In the genomic region with DNA sequence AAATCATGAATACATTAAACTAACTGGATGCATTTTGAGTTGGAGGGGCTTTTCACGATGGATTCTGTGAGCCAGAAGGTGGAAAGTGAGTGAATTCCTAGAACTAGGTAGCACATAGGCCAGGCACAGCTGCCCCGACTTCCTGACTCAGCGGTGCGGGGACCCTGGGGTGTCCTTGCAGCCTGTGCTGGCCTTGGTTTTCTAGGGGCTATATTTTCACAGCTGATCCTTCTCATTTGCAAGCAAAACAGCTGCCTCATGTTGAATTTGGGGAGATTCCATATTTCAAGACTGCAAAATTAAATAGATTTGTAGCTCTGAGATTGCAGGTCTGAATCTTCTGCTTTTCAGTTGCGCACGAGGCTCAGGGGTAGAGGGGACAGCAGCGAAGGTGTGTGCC, we compare ENCODE assay signal across 9 mouse cellular contexts.
DNase-seq lines count a peak whose midpoint lies in the region; ATAC-seq and TF ChIP-seq lines count a peak whose summit lies in the region.
"Had no signal": no experiment of that assay in that cellular context is flagged by ENCODE, and none has a peak within 500 bp of the region (broad histone marks: within the 10 kb centered on the region; RNA-seq: fewer than 3 reads in every experiment).

No protein-coding gene starts in this region.

- peaks cover 38% of the 10 kb centered on the region for H3K4me1 ChIP-seq in heart, embryonic 13.5 days
- peaks cover 34% of the 10 kb centered on the region for H3K4me1 ChIP-seq in heart, embryonic 12.5 days (replicated peaks)
- peaks cover 27% of the 10 kb centered on the region for H3K4me1 ChIP-seq in bone marrow macrophage, adult 2 months (ENCODE audit: control insufficient read depth, insufficient read depth, low read length)
- peaks cover 51% of the 10 kb centered on the region for H3K4me1 ChIP-seq in embryonic facial prominence, embryonic 15.5 days

- no peak for DNase-seq in layer of hippocampus, adult 2 months (ENCODE audit: low spot score in 2 of 2)
- no peak for DNase-seq in layer of hippocampus, adult 8-10 months (ENCODE audit: low spot score in 2 of 2)
- DNase-seq in left cerebral cortex, adult 8-10 months (ENCODE audit: low spot score in 2 of 2) = no peak
- DNase-seq: cerebellum, adult 9-10 months had no signal

- H3K9me3 ChIP-seq in heart, embryonic 13.5 days = no peaks in the 10 kb centered on the region
- no peaks in the 10 kb centered on the region for H3K9me3 ChIP-seq in heart, embryonic 12.5 days (replicated peaks)
- H3K9me3 ChIP-seq in embryonic facial prominence, embryonic 15.5 days (replicated peaks) = no peaks in the 10 kb centered on the region
- H3K9me3 ChIP-seq: hindbrain, embryonic 15.5 days had no signal

- H3K36me3 ChIP-seq in heart, embryonic 13.5 days = no peaks in the 10 kb centered on the region
- no peaks in the 10 kb centered on the region for H3K36me3 ChIP-seq in heart, embryonic 12.5 days
- no peaks in the 10 kb centered on the region for H3K36me3 ChIP-seq in embryonic facial prominence, embryonic 15.5 days
- H3K36me3 ChIP-seq: hindbrain, embryonic 15.5 days had no signal

- H3K27me3 ChIP-seq in heart, embryonic 13.5 days (replicated peaks) = no peaks in the 10 kb centered on the region
- no peaks in the 10 kb centered on the region for H3K27me3 ChIP-seq in heart, embryonic 12.5 days (replicated peaks)
- H3K27me3 ChIP-seq in embryonic facial prominence, embryonic 15.5 days = no peaks in the 10 kb centered on the region
- H3K27me3 ChIP-seq: hindbrain, embryonic 15.5 days had no signal

- no peak overlapping the region for H3K4me3 ChIP-seq in heart, embryonic 13.5 days
- no peak overlapping the region for H3K4me3 ChIP-seq in heart, embryonic 12.5 days
- H3K4me3 ChIP-seq in layer of hippocampus, adult 2 months = no peak overlapping the region
- H3K4me3 ChIP-seq in bone marrow macrophage, adult 2 months (ENCODE audit: insufficient read depth, low read length) = no peak overlapping the region
- H3K4me3 ChIP-seq in embryonic facial prominence, embryonic 15.5 days (replicated peaks) = no peak overlapping the region
- H3K4me3 ChIP-seq: hindbrain, embryonic 15.5 days had no signal

- no peak for TF ChIP-seq CTCF in layer of hippocampus, adult 2 months (conservative IDR thresholded peaks at IDR 0.05)
- no peak for TF ChIP-seq CTCF in bone marrow macrophage, adult 2 months (IDR thresholded peaks at IDR 0.05; ENCODE audit: low read depth, low read length)

- H3K9ac ChIP-seq in heart, embryonic 13.5 days = no peak overlapping the region
- no peak overlapping the region for H3K9ac ChIP-seq in heart, embryonic 12.5 days
- no peak overlapping the region for H3K9ac ChIP-seq in embryonic facial prominence, embryonic 15.5 days
- H3K9ac ChIP-seq: hindbrain, embryonic 15.5 days had no signal

- no peak overlapping the region for H3K4me2 ChIP-seq in heart, embryonic 13.5 days
- H3K4me2 ChIP-seq in heart, embryonic 12.5 days = no peak overlapping the region
- no peak overlapping the region for H3K4me2 ChIP-seq in embryonic facial prominence, embryonic 15.5 days (replicated peaks)
- H3K4me2 ChIP-seq: hindbrain, embryonic 15.5 days had no signal

- 0 out of 2 replicates have a peak overlapping the region, but pooled peaks have one; percentile 13 for H3K27ac ChIP-seq in heart, embryonic 13.5 days (replicated peaks)
- H3K27ac ChIP-seq in heart, embryonic 12.5 days (ENCODE audit: poor library complexity, severe bottlenecking) = no peak overlapping the region
- H3K27ac ChIP-seq in layer of hippocampus, adult 2 months = peak overlapping the region; percentile 58; the same call in 1 of the 2 replicates
- peak overlapping the region; percentile 47; the same call in 1 of the 2 replicates for H3K27ac ChIP-seq in bone marrow macrophage, adult 2 months (ENCODE audit: insufficient read depth, low read depth, low read length)
- peak overlapping the region; percentile 66 for H3K27ac ChIP-seq in embryonic facial prominence, embryonic 15.5 days (replicated peaks)

- ATAC-seq in heart, embryonic 13.5 days (ENCODE audit: extremely low read depth, insufficient number of reproducible peaks, low FRiP score, low TSS enrichment) = no peak
- ATAC-seq in heart, embryonic 12.5 days (ENCODE audit: insufficient number of reproducible peaks, low FRiP score) = no peak
- no peak for ATAC-seq in embryonic facial prominence, embryonic 15.5 days (ENCODE audit: insufficient number of reproducible peaks, low FRiP score, low TSS enrichment, low read depth)

- TF ChIP-seq POLR2A in bone marrow macrophage, adult 2 months (IDR thresholded peaks at IDR 0.05; ENCODE audit: borderline replicate concordance, low read depth, low read length) = no peak

- 71% methylated on average over 7 of the region's 7 CpGs for WGBS in heart, embryonic 13.5 days
- WGBS in heart, embryonic 12.5 days = 73% methylated on average over 7 of the region's 7 CpGs
- WGBS in embryonic facial prominence, embryonic 15.5 days = 61% methylated on average over 7 of the region's 7 CpGs
